Mouse (Mus musculus): ENCODE results near the gene Alg14. TPM values are rescaled to one million over a fixed set of nuclear protein-coding genes. Genes with fewer than 3 reads are reported as not detected.

Alg14 gene
- polyA plus RNA-seq, 1 experiment from 2014 or later: 33.6 TPM

DNA sequence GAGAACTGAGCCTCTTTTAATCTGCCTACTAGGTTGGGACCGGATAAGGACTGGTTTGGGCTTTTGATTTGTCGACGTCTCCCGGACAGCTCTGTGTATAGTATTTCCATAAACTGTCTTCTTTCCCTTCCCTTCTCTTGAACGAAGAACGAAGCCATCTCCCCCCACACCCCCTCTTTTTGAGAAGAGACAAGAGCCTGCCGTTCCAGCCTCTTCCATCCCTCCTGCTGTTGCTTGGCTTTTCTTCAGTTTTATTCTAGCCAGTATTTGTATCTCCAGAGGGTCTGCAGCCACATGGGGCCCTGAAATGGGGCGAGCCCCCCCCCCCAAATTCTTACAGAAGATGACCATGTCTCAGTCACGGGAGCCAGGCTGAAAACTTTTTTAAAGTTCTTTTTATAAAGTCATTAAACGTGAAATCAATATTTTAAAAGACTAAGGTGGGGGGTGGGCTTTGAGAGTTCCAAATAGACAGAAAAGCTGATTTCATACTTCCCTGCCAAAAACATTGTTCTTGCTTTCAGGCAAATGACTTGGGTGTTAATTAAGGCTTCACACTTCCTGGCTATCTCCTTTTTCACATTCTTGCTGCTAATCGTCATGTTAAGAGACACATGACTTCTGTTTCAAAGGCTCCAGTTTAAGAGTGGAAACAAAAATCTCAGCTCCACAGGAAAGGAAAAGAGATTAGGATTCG is 79.4 kb downstream of the Alg14 start:
- H3K9me3 ChIP-seq: no peaks in the 10 kb centered on the region
- 63% methylated on average over 12 of the region's 12 CpGs for WGBS
- no peak overlapping the region for H3K4me3 ChIP-seq
- peak overlapping the region; percentile 46; the same call in 1 of the 2 replicates for H3K27ac ChIP-seq
- H3K4me2 ChIP-seq (replicated peaks): no peak overlapping the region
- no peak for ATAC-seq (ENCODE audit: insufficient number of reproducible peaks, insufficient read depth, low FRiP score, low TSS enrichment)
- H3K36me3 ChIP-seq: no peaks in the 10 kb centered on the region
- no peaks in the 10 kb centered on the region for H3K27me3 ChIP-seq
- H3K9ac ChIP-seq: no peak overlapping the region
- peaks cover 23% of the 10 kb centered on the region; the same call in 1 of the 2 replicates for H3K4me1 ChIP-seq

DNA sequence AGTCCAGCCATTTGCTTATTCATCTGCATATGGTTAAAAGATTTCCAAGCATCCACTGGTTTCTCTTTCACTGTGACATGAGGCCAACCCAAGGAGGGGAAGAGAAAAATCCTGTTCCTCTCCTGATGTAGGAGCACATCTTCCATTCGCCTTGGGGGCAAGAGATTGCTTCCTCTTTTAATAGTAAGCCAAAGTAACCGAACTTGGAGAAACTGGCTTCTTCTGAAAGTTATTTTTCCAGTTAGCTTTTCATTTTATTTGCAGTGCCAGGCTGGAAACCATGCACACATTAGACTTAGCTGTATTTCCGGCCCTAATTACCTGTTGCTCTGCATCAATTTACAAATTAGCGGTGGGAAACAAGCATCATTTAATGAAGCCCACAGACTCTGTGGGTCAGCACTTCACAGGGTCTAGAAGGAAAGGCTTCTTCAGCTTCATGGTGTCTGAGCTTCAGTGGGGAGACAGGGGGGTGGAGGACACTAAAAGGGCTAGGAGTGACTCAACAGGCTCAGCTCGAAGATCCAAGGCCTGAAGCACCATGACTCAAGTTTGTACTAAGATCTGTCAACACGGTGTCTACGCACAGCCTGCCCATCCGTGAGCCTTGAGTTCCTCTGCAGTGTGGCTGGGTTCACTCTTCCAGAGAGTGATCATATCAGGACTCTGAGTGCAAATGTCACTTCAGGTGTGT is 80.1 kb downstream of the Alg14 start:
- Histone ChIP-seq H3K9me3 (no peaks in the 10 kb centered on the region), H3K4me3 (no peak overlapping the region), H3K27ac (no peak overlapping the region), H3K27me3 (no peaks in the 10 kb centered on the region), H3K4me1 (peaks cover 24% of the 10 kb centered on the region; the same call in 1 of the 2 replicates), H3K9ac (no peak overlapping the region), H3K4me2 (replicated peaks) (no peak overlapping the region), H3K36me3 (no peaks in the 10 kb centered on the region)
- no peak for ATAC-seq (ENCODE audit: insufficient number of reproducible peaks, insufficient read depth, low FRiP score, low TSS enrichment)
- 74% methylated on average over 8 of the region's 8 CpGs for WGBS

DNA sequence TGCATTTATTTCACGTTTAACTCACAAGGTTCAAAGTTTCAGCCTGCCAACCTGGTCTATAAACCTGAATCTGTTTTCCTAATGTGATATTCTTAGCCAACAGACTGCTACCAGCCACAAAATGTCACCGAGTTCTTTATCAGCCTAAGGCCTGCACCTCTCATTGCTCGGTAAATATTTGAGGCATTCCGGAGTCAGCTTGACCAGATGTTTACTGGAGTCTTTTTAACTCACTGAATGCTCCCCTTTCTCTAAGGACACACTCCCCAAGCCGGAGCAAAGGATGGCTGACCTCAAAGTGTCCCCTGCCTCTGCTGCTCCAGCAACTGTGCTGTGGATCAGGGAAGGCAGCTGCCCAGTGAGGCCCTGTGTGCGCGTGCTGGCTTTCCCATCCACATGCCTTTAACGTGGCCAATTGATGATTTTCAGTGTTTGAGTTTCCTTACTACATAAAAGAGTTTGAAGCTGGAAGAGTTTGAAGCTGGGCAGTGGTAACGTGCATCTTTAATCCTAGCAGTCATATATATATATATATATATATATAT is 82.4 kb downstream of the Alg14 start:
- no peak overlapping the region for H3K9ac ChIP-seq
- H3K4me2 ChIP-seq (replicated peaks): no peak overlapping the region
- no peak overlapping the region for H3K4me3 ChIP-seq
- no peaks in the 10 kb centered on the region for H3K36me3 ChIP-seq
- ATAC-seq (ENCODE audit: insufficient number of reproducible peaks, insufficient read depth, low FRiP score, low TSS enrichment): no peak
- H3K27ac ChIP-seq: no peak overlapping the region
- H3K9me3 ChIP-seq: no peaks in the 10 kb centered on the region
- no peaks in the 10 kb centered on the region for H3K27me3 ChIP-seq
- WGBS: 49% methylated on average over 9 of the region's 9 CpGs
- H3K4me1 ChIP-seq: peaks cover 29% of the 10 kb centered on the region; the same call in 1 of the 2 replicates

DNA sequence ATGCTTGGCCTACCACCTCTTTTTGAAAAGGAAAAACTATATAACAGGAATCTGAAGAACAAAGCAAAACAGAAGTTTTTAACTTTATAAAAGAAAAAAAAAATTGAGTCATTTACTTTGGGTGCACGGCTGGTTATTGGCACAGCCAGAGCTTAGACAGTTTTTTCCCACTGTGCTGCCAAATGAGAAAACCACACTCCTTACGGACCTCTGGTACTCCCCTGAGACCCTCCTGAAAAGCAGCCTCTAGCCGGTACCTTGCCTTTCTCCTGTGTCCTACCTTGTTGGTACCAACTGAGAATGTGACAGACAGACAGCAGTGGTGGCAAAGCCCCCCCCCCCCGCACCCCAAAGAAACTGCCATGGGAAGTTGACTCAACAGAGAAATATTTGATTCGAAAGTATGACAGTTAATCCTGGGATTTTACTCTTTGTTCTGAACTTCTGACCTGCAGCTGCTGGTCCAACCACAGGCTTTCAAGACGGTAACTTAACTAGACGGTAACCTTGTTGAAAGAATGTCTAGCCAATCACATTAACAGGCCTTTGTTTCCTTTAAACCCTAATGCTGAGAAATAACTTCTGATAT is 84.1 kb downstream of the Alg14 start:
- H3K4me3 ChIP-seq: no peak overlapping the region
- no peak overlapping the region for H3K9ac ChIP-seq
- H3K4me1 ChIP-seq: peaks cover 28% of the 10 kb centered on the region; the same call in 1 of the 2 replicates
- no peaks in the 10 kb centered on the region for H3K9me3 ChIP-seq
- ATAC-seq (ENCODE audit: insufficient number of reproducible peaks, insufficient read depth, low FRiP score, low TSS enrichment): no peak
- no peaks in the 10 kb centered on the region for H3K27me3 ChIP-seq
- H3K27ac ChIP-seq: no peak overlapping the region
- no peak overlapping the region for H3K4me2 ChIP-seq (replicated peaks)
- no peaks in the 10 kb centered on the region for H3K36me3 ChIP-seq
- WGBS: 44% methylated on average over 7 of the region's 7 CpGs

DNA sequence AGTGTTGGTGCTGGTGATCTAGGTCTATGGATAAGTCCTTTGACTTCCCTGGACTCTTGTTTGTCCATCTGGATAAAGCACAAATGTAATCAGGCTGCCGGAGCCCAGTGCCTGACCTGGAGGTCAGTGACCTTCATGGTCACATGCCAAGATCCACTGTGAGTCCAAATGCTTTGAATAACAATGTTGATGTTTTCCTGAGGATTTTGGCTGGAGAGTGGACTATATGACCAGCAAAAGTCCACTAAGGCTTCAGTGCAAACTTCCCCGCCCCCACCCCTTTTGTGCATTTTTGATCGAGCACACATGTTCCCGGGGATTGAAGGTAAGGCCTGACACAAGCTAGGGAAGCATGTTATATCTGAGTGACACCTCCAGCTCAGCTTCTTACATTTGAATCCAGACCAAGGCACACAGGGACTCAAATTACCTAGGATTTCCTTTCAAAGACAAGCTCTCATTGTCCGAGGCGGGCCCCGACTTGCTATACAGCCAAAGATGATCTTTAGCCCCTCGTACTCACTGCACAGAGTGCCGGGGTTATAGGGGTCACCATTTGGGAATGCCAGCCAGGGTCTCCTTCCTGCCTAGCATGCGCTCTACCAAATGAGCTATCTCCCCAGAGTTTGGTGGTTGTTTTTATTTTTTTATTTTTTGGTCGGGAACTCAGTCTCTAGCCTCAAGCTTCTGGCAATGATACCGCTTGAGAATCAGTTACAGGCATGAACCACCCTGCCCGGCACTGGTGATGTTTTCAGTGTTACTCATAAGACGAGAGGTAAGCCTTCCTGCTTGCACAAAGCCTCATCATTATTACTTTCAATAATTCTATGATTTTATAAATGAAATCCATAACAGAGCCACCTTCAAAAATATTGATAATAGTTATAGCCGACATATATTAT is 87.4 kb downstream of the Alg14 start:
- no peak for ATAC-seq (ENCODE audit: insufficient number of reproducible peaks, insufficient read depth, low FRiP score, low TSS enrichment)
- Histone ChIP-seq H3K4me2 (replicated peaks) (no peak overlapping the region), H3K4me1 (peaks cover 15% of the 10 kb centered on the region; the same call in 1 of the 2 replicates), H3K9me3 (no peaks in the 10 kb centered on the region), H3K9ac (no peak overlapping the region), H3K4me3 (no peak overlapping the region), H3K27me3 (no peaks in the 10 kb centered on the region), H3K36me3 (no peaks in the 10 kb centered on the region), H3K27ac (no peak overlapping the region)
- 18% methylated on average over 15 of the region's 15 CpGs for WGBS

DNA sequence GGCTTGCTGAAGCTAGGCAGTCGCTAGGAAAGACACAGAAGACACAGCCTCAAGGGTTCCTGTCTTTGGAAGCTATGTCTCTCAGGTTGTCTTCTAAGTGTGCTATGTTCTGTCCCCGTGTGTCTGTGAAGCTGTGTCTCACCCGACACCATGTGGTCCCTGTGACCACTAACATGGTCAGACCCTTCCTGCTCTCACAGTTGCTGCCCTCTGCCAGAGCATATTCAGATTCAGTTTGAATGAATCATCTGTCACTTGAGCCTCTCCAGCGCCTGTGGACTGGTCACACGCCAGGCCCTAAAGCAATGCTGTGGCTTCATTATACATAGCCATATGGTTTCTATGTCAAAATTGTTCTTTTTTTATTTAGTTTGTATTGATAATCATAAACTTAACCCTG is 88.1 kb downstream of the Alg14 start:
- WGBS: 63% methylated on average over 5 of the region's 5 CpGs
- no peak overlapping the region for H3K4me3 ChIP-seq
- H3K4me2 ChIP-seq (replicated peaks): no peak overlapping the region
- no peak overlapping the region for H3K9ac ChIP-seq
- no peak for ATAC-seq (ENCODE audit: insufficient number of reproducible peaks, insufficient read depth, low FRiP score, low TSS enrichment)
- no peaks in the 10 kb centered on the region for H3K27me3 ChIP-seq
- no peaks in the 10 kb centered on the region for H3K9me3 ChIP-seq
- no peaks in the 10 kb centered on the region for H3K36me3 ChIP-seq
- peaks cover 13% of the 10 kb centered on the region; the same call in 1 of the 2 replicates for H3K4me1 ChIP-seq
- H3K27ac ChIP-seq: no peak overlapping the region

DNA sequence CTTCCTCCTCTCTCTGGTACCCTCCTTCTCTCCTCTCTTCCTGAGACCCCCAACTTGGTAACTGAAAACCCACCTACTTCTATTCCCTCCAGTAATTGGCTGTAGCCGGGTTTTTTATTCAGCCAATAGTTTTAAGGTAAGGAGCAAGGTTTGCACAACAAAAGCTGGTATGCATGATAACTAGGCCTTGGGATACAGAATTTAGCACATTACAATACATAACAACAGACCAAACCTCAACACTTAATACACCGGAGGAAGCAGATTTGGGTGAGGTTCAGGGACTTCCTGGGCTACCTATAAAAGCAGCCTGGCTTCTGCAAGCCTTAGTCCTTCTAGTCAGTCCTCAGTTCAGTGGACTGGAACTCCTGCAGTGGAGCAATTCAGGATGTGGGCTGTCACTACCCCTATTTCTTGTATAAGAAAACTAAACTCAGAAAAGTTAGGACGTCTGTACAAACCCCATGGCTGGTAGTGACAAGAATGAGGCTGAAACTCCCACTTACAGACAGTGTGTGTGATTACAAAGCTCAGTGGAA is 96.0 kb downstream of the Alg14 start:
- peaks cover 24% of the 10 kb centered on the region for H3K4me1 ChIP-seq
- H3K9ac ChIP-seq: no peak overlapping the region
- no peaks in the 10 kb centered on the region for H3K36me3 ChIP-seq
- H3K27ac ChIP-seq: no peak overlapping the region
- H3K9me3 ChIP-seq: no peaks in the 10 kb centered on the region
- no peaks in the 10 kb centered on the region for H3K27me3 ChIP-seq
- 72% methylated on average over 3 of the region's 3 CpGs for WGBS
- H3K4me2 ChIP-seq (replicated peaks): no peak overlapping the region
- ATAC-seq (ENCODE audit: insufficient number of reproducible peaks, insufficient read depth, low FRiP score, low TSS enrichment): no peak
- no peak overlapping the region for H3K4me3 ChIP-seq

DNA sequence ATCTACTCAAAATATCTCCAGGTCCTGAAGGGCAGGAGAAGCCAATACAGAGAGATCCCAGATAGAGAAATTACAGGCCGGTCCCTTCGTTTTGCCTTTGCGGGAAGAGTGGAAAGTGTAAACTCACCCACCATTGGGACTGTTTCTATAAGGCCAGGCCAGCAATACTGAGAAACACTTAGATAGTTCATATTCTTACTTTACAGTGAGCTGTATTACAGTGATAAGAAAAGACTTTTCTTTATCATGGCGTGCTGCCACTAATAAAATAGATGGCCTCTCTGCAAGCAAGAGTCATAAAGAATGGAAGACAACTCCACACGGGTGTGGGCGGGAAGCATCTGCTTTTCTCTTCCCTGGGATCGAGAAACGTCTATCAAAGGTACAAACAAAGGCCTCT is 97.8 kb downstream of the Alg14 start:
- no peak for ATAC-seq (ENCODE audit: insufficient number of reproducible peaks, insufficient read depth, low FRiP score, low TSS enrichment)
- Histone ChIP-seq H3K4me1 (peaks cover 24% of the 10 kb centered on the region), H3K27ac (peak overlapping the region; percentile 81), H3K27me3 (no peaks in the 10 kb centered on the region), H3K4me2 (replicated peaks) (peak overlapping the region; percentile 42; the same call in 1 of the 2 replicates), H3K9me3 (no peaks in the 10 kb centered on the region), H3K36me3 (no peaks in the 10 kb centered on the region), H3K4me3 (no peak overlapping the region), H3K9ac (no peak overlapping the region)
- WGBS: 80% methylated on average over 8 of the region's 8 CpGs

DNA sequence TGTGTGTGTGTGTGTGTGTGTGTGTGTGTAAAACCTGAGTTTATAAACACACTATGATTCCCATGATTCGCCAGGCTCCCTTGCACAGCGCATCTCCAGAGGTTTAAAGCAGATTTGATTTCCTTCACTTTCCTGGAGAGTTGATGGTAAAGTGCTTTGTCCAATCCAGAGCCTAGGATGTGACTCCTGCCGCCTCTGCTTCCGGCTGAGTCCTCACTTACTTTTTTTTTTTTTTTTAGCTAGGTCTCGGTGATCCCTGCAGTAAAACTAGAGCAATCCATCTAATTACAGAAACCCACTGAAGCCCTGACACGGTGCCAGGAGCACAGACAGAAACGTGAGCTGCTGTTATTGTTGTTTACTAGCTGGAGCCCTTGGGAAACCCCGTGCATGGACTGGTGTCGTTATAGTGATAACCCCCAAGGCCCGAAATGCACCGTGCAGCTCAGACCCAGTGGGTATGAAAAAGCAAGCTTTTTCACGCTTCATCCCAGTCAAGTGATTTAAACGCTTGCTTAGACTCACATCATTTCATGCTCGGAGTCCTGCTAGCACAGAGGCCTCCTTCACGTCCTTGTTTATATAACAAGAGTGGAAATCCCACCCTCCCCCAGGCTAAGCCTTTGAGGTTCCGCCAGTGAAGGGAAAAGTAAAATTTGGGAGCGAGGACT is 98.4 kb downstream of the Alg14 start:
- ATAC-seq (ENCODE audit: insufficient number of reproducible peaks, insufficient read depth, low FRiP score, low TSS enrichment): peak; percentile 42
- H3K27me3 ChIP-seq: no peaks in the 10 kb centered on the region
- H3K4me2 ChIP-seq (replicated peaks): peak overlapping the region; percentile 42
- no peaks in the 10 kb centered on the region for H3K9me3 ChIP-seq
- H3K4me3 ChIP-seq: no peak overlapping the region
- H3K9ac ChIP-seq: no peak overlapping the region
- peaks cover 24% of the 10 kb centered on the region for H3K4me1 ChIP-seq
- H3K36me3 ChIP-seq: no peaks in the 10 kb centered on the region
- peak overlapping the region; percentile 81 for H3K27ac ChIP-seq
- WGBS: 11% methylated on average over 17 of the region's 17 CpGs

DNA sequence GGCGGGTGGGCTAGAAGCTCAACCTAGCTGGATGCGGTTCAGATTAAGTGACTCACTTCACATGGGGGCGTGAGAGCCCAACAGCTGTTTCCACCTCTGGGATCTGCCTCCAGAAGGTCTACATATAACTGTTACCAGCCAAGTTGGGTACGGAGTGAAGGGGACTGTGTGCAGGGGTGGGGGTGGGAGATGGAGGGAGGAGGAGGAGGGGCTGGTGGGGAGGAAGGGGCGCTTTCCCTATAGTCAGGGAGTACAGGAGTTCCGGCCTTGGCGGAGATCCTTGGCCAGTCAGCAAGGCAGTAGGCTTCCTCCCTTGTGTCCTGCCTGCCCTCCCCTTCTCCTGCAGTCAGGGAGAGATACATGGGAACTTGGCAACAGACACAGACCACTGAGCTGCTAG is 99.2 kb downstream of the Alg14 start:
- Histone ChIP-seq H3K36me3 (no peaks in the 10 kb centered on the region), H3K27me3 (no peaks in the 10 kb centered on the region), H3K9me3 (no peaks in the 10 kb centered on the region), H3K4me2 (replicated peaks) (peak overlapping the region; percentile 42), H3K27ac (peak overlapping the region; percentile 81), H3K4me3 (no peak overlapping the region), H3K4me1 (peaks cover 26% of the 10 kb centered on the region), H3K9ac (no peak overlapping the region)
- ATAC-seq (ENCODE audit: insufficient number of reproducible peaks, insufficient read depth, low FRiP score, low TSS enrichment): peak; percentile 67
- 19% methylated on average over 7 of the region's 7 CpGs for WGBS
